Mouse (Mus musculus) bone marrow macrophage, adult 2 months (primary cell): ENCODE results near the gene Cyp8b1. TPM values are rescaled to one million over a fixed set of nuclear protein-coding genes. Genes with fewer than 3 reads are reported as not detected.

Experiments used
- H3K27ac ChIP-seq: 2 replicates; pipeline ENCODE4 v1.5.1; 2012; ENCODE audit warnings: low read depth, low read length; ENCODE audit not compliant: insufficient read depth
- H3K4me1 ChIP-seq: 2 replicates; pipeline ENCODE4 v1.6.1; 2012; ENCODE audit warnings: low read length; ENCODE audit not compliant: control insufficient read depth, insufficient read depth
- H3K4me3 ChIP-seq: 2 replicates; pipeline ENCODE4 v1.5.1; 2012; ENCODE audit warnings: mild to moderate bottlenecking, low read length, moderate library complexity; ENCODE audit not compliant: insufficient read depth
- CTCF ChIP-seq: IDR thresholded peaks from 2 replicates; pipeline ENCODE4 v1.5.1; 2012; ENCODE audit warnings: low read depth, mild to moderate bottlenecking, low read length, moderate library complexity
- POLR2A ChIP-seq: IDR thresholded peaks from 2 replicates; pipeline ENCODE4 v1.6.1; 2012; ENCODE audit warnings: mild to moderate bottlenecking, low read depth, low read length, borderline replicate concordance
- polyA plus RNA-seq: library from polyadenylated mRNA; stranded (reverse); fragments of >200 nt; gene quantifications from 2 replicates; pipeline ENCODE4 v1.2.4, GENCODE M21; 2012; ENCODE audit not compliant: missing spikeins, insufficient read depth, insufficient read length

The Cyp8b1 gene
- polyA plus RNA-seq, 1 experiment: not detected

DNA sequence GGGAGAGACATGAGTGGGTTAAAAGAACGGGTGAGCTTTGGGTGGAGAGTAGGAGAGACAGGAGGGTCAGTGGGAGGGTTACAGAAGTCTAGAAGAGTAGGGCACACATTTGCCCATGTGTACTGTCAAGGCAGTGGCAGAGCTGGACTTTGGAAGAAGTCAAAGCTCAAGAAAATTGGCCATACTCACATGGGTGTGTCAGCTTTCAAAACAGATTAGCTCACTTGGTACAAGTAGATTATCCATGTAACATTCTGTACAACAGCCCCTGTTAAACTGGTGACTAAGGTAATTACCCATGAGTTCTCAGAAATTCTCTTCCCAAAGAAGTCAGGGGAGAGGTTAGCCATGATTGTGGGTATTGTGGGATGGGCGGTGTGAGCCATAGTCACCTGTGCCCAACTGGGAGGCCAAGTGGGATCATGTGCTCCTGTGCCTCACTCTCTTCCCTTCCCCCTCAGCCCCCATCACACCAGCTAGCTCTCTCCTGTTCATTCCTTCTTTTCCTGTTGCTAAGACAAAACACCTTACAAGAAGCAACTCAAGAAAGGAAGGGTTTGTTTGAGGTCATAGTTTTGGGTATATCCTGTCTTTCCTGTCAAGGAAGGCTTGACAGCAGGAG lies 43.9 kb downstream of the Cyp8b1 start:
- TF ChIP-seq CTCF: no peak
- no peak for TF ChIP-seq POLR2A
- H3K4me3 ChIP-seq: no peak overlapping the region
- no peaks in the 10 kb centered on the region for H3K4me1 ChIP-seq
- no peak overlapping the region for H3K27ac ChIP-seq

- no peak overlapping the region for H3K27ac ChIP-seq
- H3K4me3 ChIP-seq: no peak overlapping the region
- TF ChIP-seq CTCF (no peak), POLR2A (no peak)
- no peaks in the 10 kb centered on the region for H3K4me1 ChIP-seq
Measured at GRCm38 (mm10) chr9:121869973-121870515, 46.1 kb downstream of the Cyp8b1 start.

GRCm38 (mm10) chr9:121869432-121869831 lies 46.7 kb downstream of the Cyp8b1 start:
- no peaks in the 10 kb centered on the region for H3K4me1 ChIP-seq
- no peak overlapping the region for H3K4me3 ChIP-seq
- no peak for TF ChIP-seq POLR2A
- TF ChIP-seq CTCF: no peak
- no peak overlapping the region for H3K27ac ChIP-seq

GRCm38 (mm10) chr9:121868236-121868635 lies 47.9 kb downstream of the Cyp8b1 start:
- H3K4me1 ChIP-seq: no peaks in the 10 kb centered on the region
- no peak overlapping the region for H3K27ac ChIP-seq
- no peak overlapping the region for H3K4me3 ChIP-seq
- no peak for TF ChIP-seq POLR2A
- no peak for TF ChIP-seq CTCF

DNA sequence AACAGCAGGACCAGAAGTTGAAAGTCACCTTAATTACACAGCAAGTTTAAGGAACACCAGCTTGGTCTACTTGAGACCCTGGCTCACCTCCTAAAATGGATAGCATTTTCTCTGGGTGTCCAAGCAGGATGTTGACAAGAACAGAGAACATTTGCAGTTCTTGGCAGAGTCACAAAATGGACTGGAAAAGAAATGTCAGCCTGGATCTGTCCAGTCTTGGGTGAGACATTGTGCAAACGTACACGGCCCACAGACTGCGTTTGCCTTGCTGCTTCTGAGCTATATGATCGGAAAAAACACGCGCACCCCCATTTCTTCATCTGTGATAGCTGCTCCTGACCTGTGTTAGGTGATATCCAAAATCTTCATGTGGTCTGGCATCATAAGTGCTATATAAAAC lies 48.5 kb downstream of the Cyp8b1 start:
- TF ChIP-seq POLR2A (no peak), CTCF (no peak)
- Histone ChIP-seq H3K4me3 (no peak overlapping the region), H3K4me1 (no peaks in the 10 kb centered on the region), H3K27ac (no peak overlapping the region)

DNA sequence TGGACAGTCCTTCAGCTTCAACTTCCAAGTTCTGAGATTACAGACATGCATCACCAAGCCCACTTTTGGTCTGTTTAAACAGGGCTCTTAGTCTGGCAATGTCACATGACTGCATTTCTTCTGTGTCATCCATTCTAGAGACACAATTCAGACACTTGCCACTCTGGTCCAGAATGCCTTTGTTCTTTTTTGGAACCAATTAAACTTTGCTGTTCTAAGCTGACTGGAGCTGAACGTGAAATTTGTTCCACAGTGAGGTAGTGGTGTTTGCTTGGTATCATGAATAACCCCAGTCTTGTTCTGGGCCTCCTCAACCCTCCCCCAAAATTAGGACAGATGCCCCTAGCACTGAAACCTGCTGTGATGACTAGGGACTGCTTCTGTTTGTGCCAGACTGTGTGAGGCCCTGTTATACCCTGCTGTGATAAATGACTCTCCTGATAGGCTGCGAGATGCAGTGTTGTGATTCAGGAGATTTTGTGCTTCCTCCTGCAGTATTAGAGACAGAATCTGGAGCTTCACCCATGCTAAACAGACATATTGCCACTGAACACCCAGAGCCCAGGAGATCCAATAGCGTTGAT lies 50.6 kb downstream of the Cyp8b1 start:
- TF ChIP-seq CTCF: no peak
- TF ChIP-seq POLR2A: no peak
- Histone ChIP-seq H3K27ac (no peak overlapping the region), H3K4me3 (no peak overlapping the region), H3K4me1 (no peaks in the 10 kb centered on the region)

GRCm38 (mm10) chr9:121864837-121865236 lies 51.3 kb downstream of the Cyp8b1 start:
- H3K4me3 ChIP-seq: no peak overlapping the region
- H3K4me1 ChIP-seq: no peaks in the 10 kb centered on the region
- no peak overlapping the region for H3K27ac ChIP-seq
- no peak for TF ChIP-seq POLR2A
- no peak for TF ChIP-seq CTCF

Other genes starting within 250 kb of the Cyp8b1 start
- gene Sec22c, start 210.8 kb downstream of the Cyp8b1 start, polyA plus RNA-seq: 9.3 and 14.2 TPM in 2 replicates
- 27.5 and 34.0 TPM in 2 replicates for gene Ss18l2, start 206.0 kb downstream of the Cyp8b1 start, polyA plus RNA-seq
- 109 and 111 TPM in 2 replicates for gene Nktr, start 197.1 kb downstream of the Cyp8b1 start, polyA plus RNA-seq
- gene Zfp651, start 157.0 kb downstream of the Cyp8b1 start, polyA plus RNA-seq: 0.38 and 0.39 TPM in 2 replicates
- not detected in 2 replicates for gene Klhl40, start 138.7 kb downstream of the Cyp8b1 start, polyA plus RNA-seq
- gene Hhatl, start 123.8 kb downstream of the Cyp8b1 start, polyA plus RNA-seq: not detected in 2 replicates
- gene Ccdc13, start 76.8 kb downstream of the Cyp8b1 start, polyA plus RNA-seq: not detected in 2 replicates
- gene Higd1a, start 57.9 kb downstream of the Cyp8b1 start, polyA plus RNA-seq: 45.9 and 52.3 TPM in 2 replicates
- not detected in 2 replicates for gene Ackr2, start 17.9 kb downstream of the Cyp8b1 start, polyA plus RNA-seq
- gene Fam198a, start 34.7 kb upstream of the Cyp8b1 start, polyA plus RNA-seq: not detected in 2 replicates
- 1.8 and 2.5 TPM in 2 replicates for gene Pomgnt2, start 80.8 kb upstream of the Cyp8b1 start, polyA plus RNA-seq
- 22.6 and 26.1 TPM in 2 replicates for gene Snrk, start 201.0 kb upstream of the Cyp8b1 start, polyA plus RNA-seq